Mouse (Mus musculus): ENCODE data around the gene Grik5.
A peak's percentile ranks its signal among the peaks of the same experiment; 100 is the strongest.

GRCm38 (mm10) chr7:24971972-24972893, 99.9 kb downstream of the Grik5 start, which contains the start of gene Rabac1:
- TF ChIP-seq CTCF (IDR thresholded peaks at IDR 0.05; ENCODE audit: extremely low read depth, insufficient read depth, low read length) (0 out of 2 replicates have a peak, but pooled peaks have one; percentile 5), POLR2A (IDR thresholded peaks at IDR 0.05; ENCODE audit: extremely low read depth, insufficient read depth, low read length) (peak; percentile 98)

Measured in cortical plate, adult 2 months (tissue).